Mouse (Mus musculus) embryonic facial prominence, embryonic 11.5 days (tissue): ENCODE data around the gene Arid3a. TPM values are rescaled to one million over a fixed set of nuclear protein-coding genes. Genes with fewer than 3 reads are reported as not detected.
A peak's percentile ranks its signal among the peaks of the same experiment; 100 is the strongest.

Source experiments
- ATAC-seq: fragments of 200-750 bp; cut with Nextera tagmentation; replicated peaks from 2 replicates; pipeline ENCODE4 v1.8.0; 2017; ENCODE audit warnings: low read depth; ENCODE audit not compliant: insufficient number of reproducible peaks, low FRiP score, low TSS enrichment
- DNase-seq: peaks from one replicate; pipeline ENCODE4 v3.0.0-alpha.2; 2015; ENCODE audit warnings: low spot score
- H3K27ac ChIP-seq: fragments of 300-500 bp; sonication (generic); replicated peaks from 2 replicates; pipeline ENCODE4 v1.5.1; 2014; ENCODE audit warnings: mild to moderate bottlenecking, low read depth, low read length, control low read depth
- H3K27me3 ChIP-seq: fragments of 300-500 bp; sonication (generic); 2 replicates; pipeline ENCODE4 v1.6.1; 2014; ENCODE audit warnings: mild to moderate bottlenecking, low read length, moderate library complexity, mixed read lengths; ENCODE audit not compliant: control insufficient read depth, insufficient read depth
- H3K36me3 ChIP-seq: fragments of 300-500 bp; sonication (generic); replicated peaks from 2 replicates; pipeline ENCODE4 v1.6.1; 2014; ENCODE audit warnings: low read depth, mild to moderate bottlenecking, low read length, moderate library complexity, mixed read lengths; ENCODE audit not compliant: control insufficient read depth, insufficient read depth
- H3K4me1 ChIP-seq: fragments of 300-500 bp; sonication (generic); 2 replicates; pipeline ENCODE4 v1.6.1; 2014; ENCODE audit warnings: low read length, mixed read lengths; ENCODE audit not compliant: control insufficient read depth, insufficient read depth
- H3K4me2 ChIP-seq: fragments of 300-500 bp; sonication (generic); 2 replicates; pipeline ENCODE4 v1.6.1; 2014; ENCODE audit warnings: low read depth, mild to moderate bottlenecking, control low read depth, low read length, moderate library complexity
- H3K4me3 ChIP-seq: fragments of 300-500 bp; sonication (generic); 2 replicates; pipeline ENCODE4 v1.5.1; 2014; ENCODE audit warnings: low read depth, low read length, control low read depth
- H3K9ac ChIP-seq: fragments of 300-500 bp; sonication (generic); replicated peaks from 2 replicates; pipeline ENCODE4 v1.6.1; 2014; ENCODE audit warnings: mild to moderate bottlenecking, control low read depth, low read length
- H3K9me3 ChIP-seq: fragments of 300-500 bp; sonication (generic); replicated peaks from 2 replicates; pipeline ENCODE4 v1.6.1; 2016; ENCODE audit warnings: mild to moderate bottlenecking, low read length, inconsistent platforms, mixed read lengths; ENCODE audit not compliant: control insufficient read depth
- WGBS: fragments of 180-500 bp; shearing (Covaris S2); extraction: QIAGEN DNeasy Blood & Tissue Kit; methylation state at CpG from one replicate; pipeline ENCODE4 v1.1.7; 2014; 5-methylcytosine and 5-hydroxymethylcytosine counted together
- polyA plus RNA-seq: library from polyadenylated mRNA; unstranded; fragments of >200 nt; fragmentation: Nextera tagmentation; extraction: Ambion mirVana; gene quantifications from 2 replicates; pipeline ENCODE4 v1.2.1, GENCODE M21; 2014

Gene Arid3a
- polyA plus RNA-seq, 1 experiment from 2014 or later, result 5.0 TPM

GRCm38 (mm10) chr10:79959847-79960601, 33.2 kb downstream of the Arid3a start, which contains the start of gene Wdr18:
TSS of gene Wdr18 (plus strand) at chr10:79960152.
- 0 out of 2 replicates have a peak within 1 kb of the TSS, but pooled peaks have one; percentile 41 for H3K27ac ChIP-seq
- peak within 1 kb of the TSS; percentile 86 for H3K9ac ChIP-seq
- peak within 1 kb of the TSS; percentile 99 for H3K4me3 ChIP-seq
- no peaks in the 10 kb centered on the region for H3K4me1 ChIP-seq
- H3K9me3 ChIP-seq, result no peaks in the 10 kb centered on the region
- H3K36me3 ChIP-seq, result peaks cover 5% of the 10 kb centered on the region
- no peaks in the 10 kb centered on the region for H3K27me3 ChIP-seq
- ATAC-seq (peak; percentile 94), DNase-seq (peak; percentile 100)
- H3K4me2 ChIP-seq, result peak within 1 kb of the TSS; percentile 80
- WGBS, result under 1% methylated on average over 61 of the region's 61 CpGs

- Histone ChIP-seq H3K9me3 (no peaks in the 10 kb centered on the region), H3K9ac (peak overlapping the region; percentile 86), H3K4me1 (no peaks in the 10 kb centered on the region), H3K36me3 (peaks cover 5% of the 10 kb centered on the region), H3K4me2 (peak overlapping the region; percentile 80), H3K4me3 (peak overlapping the region; percentile 99), H3K27me3 (no peaks in the 10 kb centered on the region), H3K27ac (no peak overlapping the region)
- 13% methylated on average over 10 of the region's 10 CpGs for WGBS
- ATAC-seq (no peak), DNase-seq (no peak)
These were observed 33.9 kb downstream of the Arid3a start for GRCm38 (mm10) chr10:79960671-79961294.

GRCm38 (mm10) chr10:79964727-79965126, 37.9 kb downstream of the Arid3a start:
- peaks cover 12% of the 10 kb centered on the region for H3K36me3 ChIP-seq
- H3K4me2 ChIP-seq, result no peak overlapping the region
- 93% methylated on average over 7 of the region's 7 CpGs for WGBS
- H3K4me3 ChIP-seq, result no peak overlapping the region
- no peaks in the 10 kb centered on the region for H3K4me1 ChIP-seq
- H3K9me3 ChIP-seq, result no peaks in the 10 kb centered on the region
- H3K9ac ChIP-seq, result no peak overlapping the region
- no peak overlapping the region for H3K27ac ChIP-seq
- H3K27me3 ChIP-seq, result no peaks in the 10 kb centered on the region
- ATAC-seq (no peak), DNase-seq (no peak)

DNA sequence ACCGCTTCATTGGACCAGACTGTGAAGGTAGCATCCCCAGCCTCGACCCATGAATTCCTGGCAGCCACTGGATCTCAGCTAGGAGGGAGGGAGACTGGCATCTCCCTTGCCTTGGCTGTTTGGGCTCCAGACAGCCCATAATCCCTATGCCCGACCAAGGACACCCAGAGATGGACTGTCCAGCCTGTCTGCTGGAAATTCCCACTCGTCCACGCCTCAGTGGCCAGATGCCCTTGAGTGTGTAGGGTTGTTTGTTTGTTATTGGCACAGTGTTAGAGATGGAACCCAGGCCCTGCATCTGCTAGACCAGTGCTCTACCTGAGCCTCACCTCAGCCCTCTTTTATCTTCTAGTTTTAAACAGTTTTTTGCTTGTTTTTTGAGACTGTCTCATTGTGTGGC, 38.5 kb downstream of the Arid3a start:
- Histone ChIP-seq H3K4me3 (no peak overlapping the region), H3K9ac (no peak overlapping the region), H3K36me3 (peaks cover 12% of the 10 kb centered on the region), H3K27ac (no peak overlapping the region), H3K4me1 (no peaks in the 10 kb centered on the region), H3K4me2 (no peak overlapping the region), H3K27me3 (no peaks in the 10 kb centered on the region; the same call in 1 of the 2 replicates), H3K9me3 (no peaks in the 10 kb centered on the region)
- ATAC-seq, result no peak
- DNase-seq, result no peak
- WGBS, result 88% methylated on average over 5 of the region's 5 CpGs

GRCm38 (mm10) chr10:79966886-79967400, 40.1 kb downstream of the Arid3a start:
- Histone ChIP-seq H3K9ac (no peak overlapping the region), H3K36me3 (peaks cover 12% of the 10 kb centered on the region), H3K4me2 (no peak overlapping the region), H3K27me3 (peaks cover 2% of the 10 kb centered on the region; the same call in 1 of the 2 replicates), H3K4me3 (no peak overlapping the region), H3K4me1 (no peaks in the 10 kb centered on the region), H3K9me3 (no peaks in the 10 kb centered on the region), H3K27ac (no peak overlapping the region)
- DNase-seq, result no peak
- ATAC-seq, result no peak
- WGBS, result 93% methylated on average over 5 of the region's 5 CpGs

DNA sequence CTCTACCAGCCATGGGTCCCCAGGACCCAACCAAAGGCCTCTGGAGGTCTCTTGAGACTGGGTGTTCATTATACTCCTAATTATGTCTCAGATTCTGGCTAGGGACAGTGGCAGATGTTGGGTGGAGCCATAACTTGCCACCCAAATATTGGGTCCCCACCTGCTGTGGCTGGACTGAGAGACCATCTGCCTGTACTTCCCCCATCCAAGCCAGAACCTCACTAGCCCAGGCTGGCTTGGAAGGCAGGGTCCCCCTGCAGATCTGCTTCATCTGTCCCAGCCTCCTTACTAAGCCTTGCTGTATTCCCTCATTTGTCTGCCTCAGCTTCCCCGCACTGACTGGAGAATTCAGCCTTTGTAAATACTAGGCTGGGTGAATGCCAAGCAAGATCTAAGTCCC, 41.3 kb downstream of the Arid3a start:
- DNase-seq (no peak), ATAC-seq (no peak)
- WGBS, result 89% methylated on average over 1 of the region's 1 CpGs
- no peak overlapping the region for H3K4me3 ChIP-seq
- H3K9me3 ChIP-seq, result no peaks in the 10 kb centered on the region
- no peak overlapping the region for H3K4me2 ChIP-seq
- peaks cover 2% of the 10 kb centered on the region; the same call in 1 of the 2 replicates for H3K27me3 ChIP-seq
- no peak overlapping the region for H3K27ac ChIP-seq
- peaks cover 7% of the 10 kb centered on the region for H3K36me3 ChIP-seq
- no peaks in the 10 kb centered on the region for H3K4me1 ChIP-seq
- no peak overlapping the region for H3K9ac ChIP-seq

DNA sequence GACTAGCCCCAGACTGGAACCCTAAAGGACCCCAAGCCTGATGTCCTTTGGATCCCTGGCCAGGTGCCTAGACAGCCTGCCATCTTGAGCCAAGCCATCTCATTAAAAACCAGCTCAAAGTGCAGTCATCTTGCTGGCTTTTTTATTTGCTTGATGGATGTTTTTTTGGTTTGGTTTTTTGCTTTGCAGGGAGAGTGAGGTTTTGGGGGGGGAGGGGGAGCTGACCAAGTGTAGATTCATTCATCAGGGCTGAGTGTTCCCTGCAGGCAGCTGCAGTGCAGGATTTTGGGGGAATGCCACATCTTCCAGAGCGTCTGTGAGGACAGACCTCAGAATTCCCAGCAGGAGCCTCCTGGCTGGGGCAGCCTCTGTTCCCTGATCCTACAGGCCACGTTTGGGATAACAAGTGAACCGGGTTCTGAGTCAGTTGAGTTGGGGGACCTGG, 42.3 kb downstream of the Arid3a start:
- WGBS, result 16% methylated on average over 3 of the region's 3 CpGs
- H3K4me2 ChIP-seq, result no peak overlapping the region
- peaks cover 7% of the 10 kb centered on the region for H3K36me3 ChIP-seq
- DNase-seq, result no peak
- no peak overlapping the region for H3K9ac ChIP-seq
- no peaks in the 10 kb centered on the region for H3K9me3 ChIP-seq
- H3K4me1 ChIP-seq, result no peaks in the 10 kb centered on the region
- ATAC-seq, result no peak
- H3K27ac ChIP-seq, result no peak overlapping the region
- H3K4me3 ChIP-seq, result no peak overlapping the region
- H3K27me3 ChIP-seq, result peaks cover 2% of the 10 kb centered on the region; the same call in 1 of the 2 replicates
